Mouse (Mus musculus) CD4-positive, CD25-positive, alpha-beta regulatory T cell, adult 2 months (primary cell): Measurements from ENCODE around the gene Foxo1.

Source experiments
- DNase-seq: peaks from one replicate; pipeline ENCODE4 v3.0.0-alpha.2; 2012; ENCODE audit warnings: low read depth, low spot score

Foxo1 gene

DNA sequence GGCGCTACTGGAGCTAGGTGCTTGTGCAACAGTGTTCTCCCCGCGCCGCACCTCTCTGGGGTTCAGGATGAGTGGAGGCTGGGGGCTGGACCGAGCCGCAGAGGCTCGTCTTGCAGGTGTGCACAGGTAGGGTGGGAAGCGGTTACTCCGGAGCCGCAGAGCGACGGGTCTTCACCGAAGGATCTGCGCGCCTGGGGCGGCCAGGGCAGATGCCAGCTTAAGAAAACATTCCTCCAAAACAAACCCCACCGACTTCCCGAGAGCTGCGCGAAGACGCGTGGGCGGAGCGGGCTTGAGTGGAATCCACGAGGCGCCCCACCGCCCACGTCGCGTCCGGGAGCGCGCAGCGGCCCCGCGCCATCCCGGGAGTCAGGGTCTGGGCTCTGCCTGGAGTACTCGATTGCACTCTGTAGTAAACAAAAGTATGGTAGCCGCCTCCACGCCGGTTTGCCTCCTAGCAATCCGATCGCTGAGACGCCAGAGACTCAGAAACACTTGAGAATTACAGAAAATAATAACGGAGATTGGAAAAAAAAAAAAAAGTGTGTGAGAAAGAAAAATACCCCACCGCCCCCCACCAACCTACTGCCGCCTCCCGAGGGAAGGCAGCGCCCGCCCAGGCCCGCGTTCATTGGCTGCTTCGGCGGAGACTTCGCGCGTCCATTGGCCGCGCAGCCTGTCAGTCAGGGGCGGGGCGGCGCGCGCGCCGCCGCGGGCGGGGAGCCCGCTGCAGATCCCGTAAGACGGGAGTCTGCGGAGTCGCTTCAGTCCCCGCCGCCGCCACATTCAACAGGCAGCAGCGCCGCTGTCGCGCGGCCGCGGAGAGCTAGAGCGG, at the start of gene Foxo1:
Gene Foxo1, plus strand, starts transcription at position 685 of the 835 bp plus-strand sequence.
- DNase-seq: peak; percentile 94

GRCm38 (mm10) chr3:52218864-52219263, 49.3 kb upstream of the Foxo1 start:
- no peak for DNase-seq

DNA sequence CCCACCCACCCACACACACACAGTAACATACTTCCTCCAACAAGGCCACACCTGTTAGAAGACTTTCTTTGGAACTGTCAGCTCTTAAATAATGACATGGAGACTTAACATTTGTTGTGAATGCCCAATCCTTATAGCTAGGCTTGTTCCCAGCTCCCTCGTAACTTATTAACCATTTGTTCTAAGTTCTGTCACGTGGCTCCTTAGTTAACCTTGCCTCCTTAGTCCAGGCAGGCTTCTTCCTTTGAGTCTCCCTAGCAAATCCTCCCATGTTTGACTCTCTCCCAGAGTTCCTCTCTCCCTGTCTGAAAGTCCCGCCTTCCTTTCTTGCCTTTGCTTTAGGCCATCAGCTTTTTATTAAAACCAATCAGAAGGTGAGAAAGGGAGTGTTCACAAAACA, 47.1 kb upstream of the Foxo1 start:
- DNase-seq: no peak

- DNase-seq: no peak
These were observed 46.2 kb upstream of the Foxo1 start for GRCm38 (mm10) chr3:52221931-52222330.

DNA sequence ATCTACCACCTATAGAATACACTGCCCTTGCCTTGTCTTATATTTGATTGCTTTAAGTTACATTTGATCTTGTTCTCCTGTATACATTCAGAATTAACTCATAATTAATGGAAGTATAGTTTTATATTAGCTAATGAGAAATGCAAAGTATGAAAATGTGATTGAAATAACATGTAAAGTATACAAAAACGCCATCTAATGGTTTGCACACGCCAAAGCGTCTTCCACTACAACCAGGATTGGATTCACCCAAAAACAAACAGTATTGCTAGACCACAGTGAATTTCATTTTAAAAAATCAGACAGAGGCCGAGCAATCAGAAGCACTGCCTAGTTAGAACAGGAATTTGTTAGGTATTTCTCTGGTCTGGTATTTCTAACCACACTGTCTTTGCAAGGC, 31.6 kb upstream of the Foxo1 start:
- DNase-seq: no peak

GRCm38 (mm10) chr3:52237136-52237535, 31.0 kb upstream of the Foxo1 start:
- DNase-seq: no peak

DNA sequence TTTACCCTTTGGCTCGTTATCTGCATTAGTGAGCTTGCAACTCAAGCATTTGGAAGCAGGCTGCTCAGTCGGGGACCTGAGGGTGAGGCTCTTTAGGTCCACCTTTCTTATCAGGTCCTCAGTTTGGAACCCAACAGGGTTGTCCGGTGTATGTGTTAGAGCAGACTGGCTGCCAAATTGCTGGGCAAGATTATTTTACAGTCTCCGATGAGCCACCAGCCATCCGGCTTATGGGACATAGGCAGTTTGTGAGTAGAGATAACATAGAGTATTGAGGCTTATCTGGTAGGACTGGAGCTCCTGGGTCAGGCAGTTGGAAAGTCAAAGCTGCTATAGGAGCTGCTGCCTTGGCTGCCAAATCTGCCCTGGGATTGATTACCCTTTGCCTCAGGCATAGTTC, 27.1 kb upstream of the Foxo1 start:
- no peak for DNase-seq

- DNase-seq: peak; percentile 85
These were observed 25.6 kb upstream of the Foxo1 start for GRCm38 (mm10) chr3:52242457-52243105.

- peak; percentile 81 for DNase-seq
These were observed 24.7 kb upstream of the Foxo1 start for GRCm38 (mm10) chr3:52243271-52244021.

- no peak for DNase-seq
These were observed 21.9 kb upstream of the Foxo1 start for GRCm38 (mm10) chr3:52245996-52246830.

- no peak for DNase-seq
These were observed 17.0 kb upstream of the Foxo1 start for GRCm38 (mm10) chr3:52251184-52251583.

DNA sequence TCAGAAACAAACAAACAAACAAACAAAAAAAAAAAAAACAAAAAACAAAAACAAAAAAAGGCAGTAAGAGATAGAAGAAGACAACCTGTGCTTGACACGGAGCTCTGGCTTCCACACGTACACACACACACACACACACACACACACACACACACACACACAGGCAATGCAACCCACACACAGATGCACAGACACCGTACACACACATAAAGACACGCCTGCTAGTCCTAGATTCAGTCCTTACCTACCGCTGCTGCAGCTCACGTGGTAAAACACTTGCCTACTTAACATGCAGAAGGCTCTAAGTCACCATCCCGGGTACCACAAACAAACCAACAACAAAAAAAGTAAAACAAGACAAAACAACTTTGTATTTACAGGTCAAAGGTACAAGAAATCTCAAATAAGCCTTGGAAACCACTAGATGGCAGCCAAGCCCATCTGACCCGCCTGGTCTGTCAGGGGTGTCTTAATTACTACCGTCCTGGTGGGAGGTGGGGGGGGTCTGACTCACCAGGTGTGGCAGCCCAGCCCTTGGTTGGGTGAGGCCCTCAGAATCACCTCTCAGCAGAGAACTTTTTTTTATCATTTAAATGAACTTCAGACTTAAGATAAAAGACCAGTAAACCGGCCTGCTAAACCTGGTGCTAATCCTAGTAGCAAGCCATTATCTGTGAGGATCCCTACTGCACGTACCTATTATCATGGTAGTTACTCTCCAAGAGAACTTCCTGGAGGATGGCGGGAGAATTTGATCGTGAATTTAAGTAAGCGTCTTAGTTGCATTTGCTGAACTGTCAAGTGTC, 14.3 kb upstream of the Foxo1 start:
- DNase-seq: peak; percentile 74

- DNase-seq: no peak
These were observed 13.6 kb upstream of the Foxo1 start for GRCm38 (mm10) chr3:52254496-52254895.

DNA sequence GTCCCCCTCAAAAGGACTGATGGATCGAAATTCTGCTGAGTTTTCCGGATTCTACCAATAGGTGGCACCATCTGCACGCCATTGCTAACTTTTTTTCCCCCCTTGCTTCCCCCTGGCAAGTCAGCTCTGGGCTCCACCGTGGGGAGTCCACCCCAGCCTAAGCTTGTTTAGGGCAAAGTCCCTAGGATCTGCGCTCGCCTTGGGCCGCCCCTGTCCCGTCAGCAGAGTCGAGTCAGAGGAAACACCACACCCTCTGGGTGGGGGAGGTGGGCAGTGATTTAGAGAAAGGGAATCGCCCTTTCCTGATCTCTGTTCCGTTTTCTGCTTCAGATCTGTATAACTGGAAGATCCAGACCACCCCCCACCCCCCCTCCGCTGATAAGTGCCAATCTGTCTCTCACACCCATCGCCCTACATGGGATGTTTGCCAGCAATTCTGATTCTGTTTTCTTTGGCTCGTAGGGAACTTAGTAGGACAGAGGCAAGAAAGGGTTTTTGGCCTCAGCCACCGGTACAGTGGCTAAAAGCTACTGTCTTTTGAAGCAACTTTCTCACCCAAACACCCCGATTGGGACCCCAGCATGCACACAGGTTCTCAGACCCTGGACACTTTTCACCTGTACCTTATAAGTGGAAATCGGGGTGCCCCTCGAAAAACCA, 10.2 kb upstream of the Foxo1 start:
- peak; percentile 75 for DNase-seq

DNA sequence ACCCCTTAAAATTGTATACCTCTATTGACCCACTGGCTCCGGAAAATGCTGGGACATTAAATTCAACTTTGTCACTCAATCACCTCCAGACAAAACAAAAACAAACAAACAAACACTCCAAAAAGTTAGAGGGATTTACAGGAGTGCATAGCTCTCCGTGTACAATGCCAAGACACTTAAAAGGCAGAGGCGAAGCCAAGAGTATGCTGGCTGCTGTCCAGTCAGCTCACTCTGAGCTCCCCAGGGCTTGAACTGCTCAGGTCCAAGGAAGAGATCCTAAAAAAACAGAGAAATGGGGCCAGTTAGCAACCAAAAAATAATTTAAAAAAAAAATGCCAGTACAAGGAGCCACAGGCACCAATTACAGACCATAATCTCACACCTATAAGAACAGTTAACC, 9.6 kb upstream of the Foxo1 start:
- no peak for DNase-seq

DNA sequence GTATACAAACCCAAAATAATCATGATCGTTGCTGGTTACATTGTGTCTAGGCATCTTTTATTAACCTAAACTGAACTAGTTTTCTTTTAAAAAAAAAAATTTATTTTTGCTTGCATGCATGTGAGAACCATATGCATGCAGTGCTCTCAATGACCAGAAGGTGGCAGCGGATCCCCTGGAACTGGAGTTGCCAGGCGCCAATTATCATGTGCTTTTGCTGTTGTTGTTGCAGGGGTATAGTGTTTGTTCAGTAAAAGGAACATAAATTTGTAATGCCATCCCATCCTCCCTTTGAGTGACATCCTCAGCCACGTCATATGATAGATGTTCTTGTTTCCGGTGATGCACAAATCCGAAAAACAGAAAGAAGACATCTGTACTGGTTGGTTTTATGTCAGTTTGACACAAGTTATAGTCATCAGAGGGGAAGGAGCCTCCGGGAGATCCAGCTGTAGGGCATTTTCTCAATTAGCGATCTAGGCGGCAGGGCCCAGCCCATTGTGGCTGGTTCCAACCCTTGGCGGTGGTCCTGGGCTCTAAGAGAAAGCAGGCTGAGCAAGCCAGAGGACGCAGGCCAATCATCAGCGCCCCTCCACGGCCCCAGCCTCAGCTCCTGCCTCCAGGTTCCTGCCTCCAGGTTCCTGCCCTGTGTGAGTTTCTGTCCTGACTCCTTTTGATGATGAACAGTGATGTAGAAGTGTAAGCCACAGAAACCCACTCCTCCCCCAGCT, 5.5 kb upstream of the Foxo1 start:
- DNase-seq: peak; percentile 92

DNA sequence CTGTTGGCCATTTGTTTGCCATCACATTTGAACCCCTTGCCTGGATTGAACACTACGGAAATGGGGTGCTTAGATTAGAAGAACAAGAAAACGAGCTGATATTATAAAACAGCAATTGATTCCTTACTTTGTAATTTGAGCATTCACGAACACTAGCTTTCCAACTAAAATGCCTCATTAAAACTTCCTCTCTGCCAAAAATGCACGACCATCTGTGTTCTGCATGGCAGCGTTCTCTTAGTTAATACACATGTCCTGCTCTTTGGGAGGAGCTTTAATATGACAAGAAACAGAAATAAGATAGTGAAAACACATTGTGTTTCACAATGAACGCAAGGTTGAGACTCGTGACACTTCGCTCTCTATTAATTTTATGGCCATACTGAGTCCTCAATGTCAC, 3.8 kb upstream of the Foxo1 start:
- DNase-seq: no peak

- DNase-seq: no peak
These were observed 1.5 kb upstream of the Foxo1 start for GRCm38 (mm10) chr3:52266606-52267160.

GRCm38 (mm10) chr3:52267293-52267651, 864 bp upstream of the Foxo1 start:
- peak; percentile 69 for DNase-seq

- no peak for DNase-seq
These were observed 276 bp downstream of the Foxo1 start for GRCm38 (mm10) chr3:52268487-52268736.
